Mouse (Mus musculus) brain, adult 2 months (tissue): Measurements from ENCODE around the gene Fubp1.
"Not testable (repeated sequence)": the region's sequence is repeated elsewhere in the genome, so short reads cannot be mapped to it uniquely, and the experiment has no call there.

Source experiments
- DNase-seq: peaks from one replicate; pipeline ENCODE4 v3.0.0; 2011; ENCODE audit warnings: low read depth, low spot score

The Fubp1 gene

DNA sequence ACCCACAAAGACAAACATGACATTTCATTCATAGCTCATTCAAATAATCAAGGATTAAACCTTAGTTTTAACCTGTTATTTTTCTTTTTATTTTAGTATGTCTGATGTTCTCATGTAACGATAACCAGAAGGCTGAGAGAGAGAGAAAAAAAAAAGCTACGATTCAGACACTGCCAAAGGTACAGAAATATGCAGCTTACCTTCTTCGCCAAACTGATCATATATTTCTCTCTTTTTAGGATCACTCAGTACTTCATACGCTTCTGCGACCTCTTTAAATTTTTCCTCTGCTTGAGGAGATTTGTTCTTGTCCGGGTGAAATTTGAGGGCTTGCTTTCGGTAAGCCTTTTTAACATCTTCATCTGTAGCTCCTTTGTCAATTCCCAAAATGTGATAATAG is 17.0 kb upstream of the Fubp1 start:
- no peak for DNase-seq

DNA sequence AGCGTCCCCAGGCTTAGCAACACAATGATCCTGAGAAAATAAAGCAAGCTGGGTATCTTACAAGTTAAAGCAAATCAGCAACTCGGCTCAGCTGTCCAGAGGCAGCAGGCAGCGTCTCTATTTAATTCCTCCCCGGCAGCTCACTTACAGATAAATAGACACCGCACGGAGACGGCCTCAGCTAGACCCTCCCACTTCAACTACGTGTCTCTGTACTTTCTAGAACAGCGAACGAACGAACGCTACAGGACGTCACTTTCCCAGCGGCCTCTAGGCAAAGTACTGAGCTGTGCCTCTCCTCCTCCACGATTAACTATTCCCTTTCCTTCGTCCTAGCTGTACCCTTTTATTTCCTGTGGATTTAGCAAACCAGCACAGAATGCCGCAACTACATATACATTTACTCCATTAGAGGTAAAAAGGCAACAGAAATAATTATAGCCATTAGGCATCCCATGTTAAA is 16.6 kb upstream of the Fubp1 start:
- peak; percentile 98 for DNase-seq

DNA sequence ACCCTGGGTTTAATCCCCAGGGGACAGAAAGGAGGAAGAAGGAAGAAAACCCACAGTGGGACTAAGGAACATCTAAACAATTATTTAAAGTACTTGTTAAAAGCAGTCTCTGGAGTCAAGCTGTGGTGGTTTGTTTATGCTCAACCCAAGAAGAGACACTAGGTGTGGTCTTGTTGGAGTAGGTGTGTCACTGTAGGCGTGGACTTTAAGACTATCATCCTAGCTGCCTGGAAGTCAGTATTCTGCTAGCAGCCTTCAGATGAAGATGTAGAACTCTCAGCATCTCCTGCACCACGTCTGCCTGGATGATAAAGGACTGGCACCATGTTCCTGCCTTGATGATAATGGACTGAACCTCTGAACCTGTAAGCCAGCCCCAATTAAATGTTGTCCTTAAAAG is 13.0 kb upstream of the Fubp1 start:
- DNase-seq: not testable (repeated sequence)

DNA sequence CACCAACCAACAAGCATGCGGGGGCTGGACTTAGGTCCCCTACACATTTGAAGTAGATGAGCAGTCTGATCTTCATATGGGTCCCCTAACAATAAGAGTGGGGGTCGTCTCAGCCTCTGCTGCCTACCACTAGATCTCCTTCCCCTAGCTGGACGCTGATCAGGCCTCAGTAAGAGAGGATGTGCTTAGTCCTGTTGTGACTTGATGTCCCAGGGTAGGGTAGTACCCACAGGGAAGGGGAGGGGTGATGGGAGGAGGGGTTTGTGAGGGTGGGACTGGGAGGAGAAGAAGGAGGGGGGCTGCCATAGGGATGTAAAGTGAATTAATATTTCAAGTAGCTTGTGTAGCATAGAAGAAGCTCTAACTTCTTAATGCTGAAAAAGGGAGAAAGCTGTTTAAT is 11.1 kb upstream of the Fubp1 start:
- no peak for DNase-seq

DNA sequence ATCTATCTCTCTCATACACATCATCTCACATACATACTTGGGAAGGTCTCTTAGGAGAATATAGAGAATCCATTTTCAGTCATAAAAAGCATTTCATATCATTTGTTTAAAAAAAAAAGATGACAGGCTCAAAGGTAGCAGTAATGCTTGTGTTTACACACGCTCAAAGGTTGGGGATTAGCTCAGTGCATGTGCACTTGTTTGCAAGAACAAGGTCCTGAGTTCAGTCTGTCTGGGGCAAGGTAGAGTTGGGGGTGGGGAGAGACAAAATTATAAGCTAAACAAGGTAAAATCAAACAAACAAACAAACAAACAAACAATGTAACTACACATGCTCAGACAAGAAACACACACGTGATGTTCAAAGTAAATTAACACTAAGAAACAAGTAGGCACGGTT is 9.0 kb upstream of the Fubp1 start:
- DNase-seq: no peak

DNA sequence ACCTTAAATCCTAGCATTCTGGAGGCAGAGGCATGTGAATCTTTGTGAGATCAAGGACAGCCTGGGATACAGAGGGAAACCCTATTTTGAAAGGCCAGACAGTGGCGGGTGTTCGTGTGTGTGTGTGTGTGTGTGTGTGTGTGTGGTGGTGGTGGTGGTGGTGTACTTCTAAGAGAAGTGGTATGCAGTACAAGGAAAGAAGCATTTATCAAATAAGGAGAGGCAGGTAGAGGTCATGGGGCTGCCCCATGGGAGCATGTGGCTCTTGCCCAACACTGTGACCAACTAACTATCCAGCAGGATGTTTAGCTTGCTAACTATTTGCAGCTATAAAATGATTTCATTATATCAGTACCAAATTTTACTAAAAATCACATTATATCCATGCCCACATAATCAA is 8.6 kb upstream of the Fubp1 start:
- no peak for DNase-seq

DNA sequence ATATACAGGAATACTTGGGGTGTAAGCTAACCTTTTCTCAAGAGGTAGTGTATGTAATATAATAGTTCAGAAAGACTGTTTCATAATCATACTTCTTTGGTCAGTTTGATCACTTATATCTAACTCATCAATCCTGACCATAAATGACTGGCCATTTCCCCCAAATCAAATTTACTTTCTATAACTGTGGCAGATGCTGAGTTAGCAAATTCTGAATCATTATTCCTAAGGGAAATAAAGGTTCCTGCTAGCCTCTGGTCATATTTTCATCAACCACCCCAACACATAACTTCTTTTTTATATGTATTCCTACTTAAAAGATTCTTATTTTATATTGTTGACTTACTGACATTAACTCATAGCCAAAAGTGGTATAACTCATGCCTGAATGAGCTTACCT is 7.3 kb upstream of the Fubp1 start:
- DNase-seq: no peak

DNA sequence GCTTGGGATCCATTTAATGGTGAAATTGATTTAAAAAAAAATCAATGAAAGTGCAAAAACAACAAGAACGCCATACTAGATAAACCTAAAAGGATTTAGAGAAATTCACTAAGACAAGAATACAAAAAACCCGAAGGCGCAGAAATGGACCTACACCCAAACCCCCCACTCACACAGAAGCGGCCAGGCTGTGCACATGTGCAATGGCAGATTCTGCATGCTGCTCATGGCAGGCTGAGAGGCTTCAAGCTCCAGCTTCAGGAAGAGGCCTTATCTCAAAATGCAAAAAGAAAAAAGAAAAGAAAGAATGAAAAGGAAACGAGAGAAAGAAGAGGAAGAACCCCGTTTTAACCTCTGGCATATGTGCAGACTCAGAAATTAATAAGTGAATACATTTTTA is 6.8 kb upstream of the Fubp1 start:
- no peak for DNase-seq

DNA sequence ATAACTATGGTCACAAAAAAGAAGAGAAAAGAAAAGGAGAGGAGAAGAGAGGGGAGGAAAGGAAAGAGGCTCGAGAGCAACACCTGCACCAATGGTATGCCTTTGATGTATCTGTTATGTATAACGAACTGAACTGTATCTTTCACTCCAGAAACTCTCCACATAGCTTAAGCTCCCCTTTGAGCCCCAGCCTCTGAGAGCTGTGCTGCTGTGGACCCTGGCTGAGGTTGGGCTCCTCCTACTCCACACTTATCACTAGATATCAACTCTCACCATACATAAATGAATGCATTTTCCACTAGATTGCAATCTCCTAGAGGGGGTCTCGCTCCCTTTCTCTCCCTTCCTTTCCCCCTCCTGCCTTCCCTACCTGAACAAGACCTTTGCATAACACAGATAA is 6.2 kb upstream of the Fubp1 start:
- no peak for DNase-seq

DNA sequence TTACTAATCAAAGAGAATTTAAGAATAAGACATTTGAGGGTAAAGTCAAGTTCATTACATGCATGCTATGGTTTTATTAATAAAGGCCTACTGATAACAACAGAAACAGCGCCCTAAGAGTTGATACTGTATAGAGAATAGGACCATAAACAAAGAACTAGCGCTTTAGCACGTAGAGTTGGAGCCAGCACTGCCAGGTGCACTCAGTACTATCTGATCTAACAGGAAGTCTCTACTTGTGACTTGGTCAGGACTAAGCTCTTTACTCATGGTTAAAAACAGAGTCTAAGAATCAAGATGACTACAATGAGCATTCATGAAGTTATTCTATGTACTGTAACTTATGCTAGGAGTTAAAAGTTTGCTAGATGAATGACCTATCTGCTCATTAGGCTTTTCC is 5.6 kb upstream of the Fubp1 start:
- no peak for DNase-seq

DNA sequence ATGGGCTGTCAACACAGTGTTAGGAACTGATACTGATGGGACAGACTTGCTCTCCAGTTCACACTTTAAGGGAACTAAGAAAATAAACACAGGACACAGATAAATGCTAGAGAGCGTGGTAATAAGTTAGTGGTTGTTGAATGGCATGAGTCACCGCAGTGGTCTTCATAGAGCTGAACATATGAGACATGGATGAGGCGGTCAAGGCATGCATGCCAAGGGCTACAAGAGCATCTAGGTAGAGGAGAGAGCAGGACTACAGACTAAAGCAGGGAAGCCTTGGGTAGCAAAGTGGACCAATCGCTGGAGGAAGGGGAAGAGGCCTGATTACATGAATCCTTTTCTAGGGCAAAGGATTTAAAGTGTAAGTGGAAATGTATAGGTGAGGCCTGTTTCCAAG is 3.1 kb upstream of the Fubp1 start:
- DNase-seq: no peak

DNA sequence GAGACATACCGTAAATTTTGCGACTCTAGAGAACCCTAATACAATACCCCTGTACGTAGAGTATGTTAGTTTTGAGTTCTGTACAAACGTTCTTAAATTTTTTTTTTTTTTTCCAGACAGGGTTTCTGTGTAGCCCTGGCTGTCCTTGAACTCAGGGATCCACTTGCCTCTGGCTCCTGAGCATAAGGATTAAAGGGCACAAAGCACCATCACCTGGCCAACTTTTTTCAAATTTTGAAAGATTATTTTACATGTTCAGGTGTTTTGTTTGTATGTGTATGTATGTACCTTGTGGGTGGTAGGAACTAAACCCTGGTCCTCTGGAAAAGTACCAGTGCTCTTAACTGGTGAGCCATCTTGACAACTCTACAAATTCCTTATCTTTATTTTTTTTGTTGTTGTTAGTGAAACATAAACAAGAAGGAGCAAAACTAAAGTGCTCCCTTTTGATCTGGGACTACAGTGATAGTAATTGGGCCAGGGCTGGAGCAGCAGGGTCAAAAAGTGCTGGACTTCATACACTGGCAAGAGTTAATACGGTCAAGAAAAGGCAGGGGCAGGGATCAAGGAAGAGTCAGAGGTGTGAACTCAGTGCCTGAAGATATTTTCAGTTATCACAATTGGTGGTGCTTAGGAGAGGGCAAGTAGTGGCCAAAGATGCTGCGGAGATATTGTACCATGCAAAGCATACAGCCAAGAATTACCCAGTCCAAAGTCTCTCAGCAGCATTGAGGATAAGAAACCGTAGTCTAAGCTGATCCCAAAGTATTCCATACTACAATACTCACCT is 1.9 kb upstream of the Fubp1 start:
- no peak for DNase-seq

DNA sequence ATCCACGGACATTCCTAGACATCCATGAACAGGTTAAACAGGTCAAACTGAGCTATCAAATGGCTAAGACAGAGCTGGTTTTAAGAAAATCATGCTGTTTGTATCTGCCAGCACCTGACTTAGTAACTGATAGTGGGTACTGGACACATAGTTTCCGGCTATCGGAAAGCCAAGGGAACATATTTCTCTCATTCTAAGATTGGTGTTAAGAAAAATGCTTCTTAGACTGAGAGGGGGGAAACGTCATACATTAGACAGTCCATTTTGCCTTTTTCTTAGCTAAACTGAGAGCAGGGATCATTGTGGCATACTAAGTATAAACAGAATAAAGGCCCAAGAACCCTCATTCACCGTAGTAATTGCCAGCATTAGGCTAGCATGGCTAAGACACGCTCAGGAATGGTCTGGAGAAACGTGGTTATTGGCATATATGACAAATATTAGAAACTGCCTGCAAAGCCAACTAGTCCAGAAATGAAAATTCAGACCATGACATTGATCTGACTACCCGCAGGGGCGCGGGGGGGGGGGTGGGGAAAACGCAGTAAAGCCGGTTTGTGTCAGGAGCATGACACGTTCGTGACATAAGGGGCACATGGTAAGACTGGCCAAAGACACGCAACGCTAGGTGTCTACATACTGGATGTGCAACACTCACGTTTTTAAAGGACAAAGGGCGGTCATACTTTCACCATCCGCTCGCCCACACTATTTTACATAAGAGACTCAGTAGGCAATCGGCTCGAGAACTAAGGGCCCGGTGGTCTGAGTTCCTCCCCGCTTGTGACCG is 850 bp upstream of the Fubp1 start:
- peak; percentile 76 for DNase-seq

DNA sequence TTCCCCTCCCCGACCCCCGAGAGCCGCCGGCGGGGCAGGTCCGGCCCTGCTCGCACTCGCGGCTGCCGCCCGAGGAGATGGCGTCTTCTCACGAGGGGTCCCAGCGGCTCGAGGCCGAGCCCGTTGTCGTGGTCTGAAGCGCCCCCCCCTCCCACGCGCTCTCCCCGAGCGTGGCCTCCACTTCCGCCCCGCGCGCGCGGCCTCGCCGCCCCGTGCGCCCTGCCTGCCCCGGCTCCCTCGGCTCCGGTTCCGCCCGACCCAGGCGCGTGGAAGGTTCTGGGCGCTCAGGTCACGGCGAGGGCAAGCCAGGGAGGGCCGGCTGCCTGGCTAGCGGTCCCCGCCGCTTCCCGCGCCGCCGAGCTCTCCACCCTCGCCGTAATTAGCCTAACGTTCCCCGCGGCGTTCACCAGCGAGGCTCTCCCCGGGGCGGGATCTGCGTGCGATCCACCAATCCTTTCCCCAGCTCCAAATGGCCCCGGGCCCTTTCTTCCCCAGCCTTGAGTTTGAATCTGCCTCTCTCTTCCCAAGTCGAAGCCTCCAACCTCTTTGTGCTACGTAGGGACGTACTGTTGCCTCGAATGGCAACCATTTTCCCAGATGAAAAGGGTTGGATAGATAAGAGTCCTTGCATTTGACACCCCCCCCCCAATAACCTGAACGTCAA is 638 bp downstream of the Fubp1 start:
- DNase-seq: peak; percentile 78

DNA sequence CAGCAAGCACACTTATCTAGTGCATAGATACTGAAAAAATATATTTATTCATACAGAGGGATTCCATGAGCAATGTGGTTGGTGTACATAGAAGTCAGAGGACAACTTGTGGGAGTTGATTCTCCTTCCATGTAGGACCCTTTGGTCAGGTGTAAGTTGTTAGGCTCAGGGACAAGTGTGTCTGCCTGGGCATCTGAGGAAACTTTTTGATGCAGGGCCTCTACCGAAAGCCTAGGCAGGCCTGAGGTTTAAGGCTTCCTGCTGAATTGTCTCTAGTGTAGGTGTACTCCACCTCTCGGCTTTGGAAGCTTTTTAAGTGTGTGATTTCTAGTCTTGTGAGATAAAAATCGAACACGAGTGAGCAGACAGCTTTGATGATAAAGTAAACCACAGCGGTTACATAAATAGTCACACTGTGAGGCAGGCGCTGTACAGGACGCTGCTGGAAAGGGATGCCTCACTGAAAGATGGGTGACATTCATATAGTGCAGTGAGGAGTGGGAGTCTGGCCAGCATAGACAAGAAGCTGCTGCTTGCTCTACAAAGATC is 1.6 kb downstream of the Fubp1 start:
- peak; percentile 23 for DNase-seq

DNA sequence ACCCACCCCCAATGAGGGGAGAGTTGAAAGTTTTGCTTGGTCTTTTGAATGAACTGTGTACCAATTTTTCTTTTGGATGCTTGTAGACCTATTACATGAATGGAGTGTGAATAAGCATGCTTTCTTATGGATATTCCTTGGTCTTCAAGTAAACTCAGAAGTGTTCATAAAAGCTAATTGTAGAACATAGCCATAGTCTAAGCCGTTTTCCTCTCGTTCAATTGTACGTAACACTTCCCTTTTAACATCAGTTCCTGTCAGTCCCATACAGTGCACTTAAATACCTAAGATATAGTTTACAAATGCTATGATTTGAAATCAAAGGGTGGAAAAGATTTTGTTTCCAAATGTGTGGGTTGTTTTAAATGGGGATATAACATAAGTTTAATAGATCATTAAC is 3.2 kb downstream of the Fubp1 start:
- no peak for DNase-seq

DNA sequence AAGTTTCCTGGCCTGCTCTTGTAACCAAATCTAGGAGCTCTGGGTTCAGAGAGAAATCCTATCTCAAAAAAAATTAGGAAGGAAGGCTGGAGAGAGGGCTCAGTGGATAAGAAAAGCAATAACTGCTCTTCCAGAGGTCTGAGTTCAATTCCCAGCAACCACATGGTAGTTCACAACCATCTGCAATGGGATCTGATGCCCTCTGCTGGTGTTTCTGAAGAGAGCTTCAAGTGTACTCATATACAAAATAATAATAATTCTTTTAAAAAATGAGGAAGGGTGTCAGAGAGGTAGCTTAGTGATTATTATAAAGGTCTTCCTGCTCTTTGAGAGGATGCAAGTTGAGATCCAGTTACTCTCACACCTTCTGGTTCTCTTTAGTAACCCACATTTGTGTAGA is 14.7 kb downstream of the Fubp1 start:
- DNase-seq: no peak

DNA sequence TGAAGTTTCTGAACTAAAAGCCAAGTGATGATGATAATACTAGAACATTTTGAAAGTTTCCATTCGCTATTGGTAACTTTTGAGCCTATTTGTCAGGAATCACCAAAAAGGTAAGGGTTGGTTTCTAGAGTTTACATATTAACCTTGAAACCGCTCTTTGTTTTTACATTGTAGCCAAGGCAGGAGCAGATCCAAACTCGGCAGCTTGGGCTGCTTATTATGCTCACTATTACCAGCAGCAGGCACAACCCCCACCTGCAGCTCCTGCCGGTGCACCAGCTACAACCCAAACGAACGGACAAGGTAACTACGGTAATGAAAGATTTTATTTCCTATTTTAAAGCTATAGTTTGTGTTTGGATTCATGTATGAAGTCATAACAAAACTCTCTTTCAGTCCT is 15.7 kb downstream of the Fubp1 start:
- DNase-seq: no peak

DNA sequence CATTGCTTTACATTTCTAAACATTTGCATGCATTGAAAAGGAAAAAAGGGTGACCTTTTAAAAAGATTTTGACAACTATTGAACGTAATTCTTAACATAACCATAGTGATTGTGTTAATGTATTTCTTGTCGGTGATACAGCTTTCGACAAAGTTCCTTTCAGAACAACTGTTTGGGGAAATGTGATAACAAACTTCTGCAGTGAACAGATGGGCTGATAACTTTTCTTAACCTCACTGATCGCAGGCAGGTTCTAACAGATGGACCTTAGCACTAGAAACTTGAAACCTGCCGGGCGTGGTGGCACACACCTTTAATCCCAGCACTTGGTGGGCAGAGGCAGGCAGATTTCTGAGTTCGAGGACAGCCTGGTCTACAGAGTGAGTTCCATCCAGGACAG is 18.6 kb downstream of the Fubp1 start:
- no peak for DNase-seq

DNA sequence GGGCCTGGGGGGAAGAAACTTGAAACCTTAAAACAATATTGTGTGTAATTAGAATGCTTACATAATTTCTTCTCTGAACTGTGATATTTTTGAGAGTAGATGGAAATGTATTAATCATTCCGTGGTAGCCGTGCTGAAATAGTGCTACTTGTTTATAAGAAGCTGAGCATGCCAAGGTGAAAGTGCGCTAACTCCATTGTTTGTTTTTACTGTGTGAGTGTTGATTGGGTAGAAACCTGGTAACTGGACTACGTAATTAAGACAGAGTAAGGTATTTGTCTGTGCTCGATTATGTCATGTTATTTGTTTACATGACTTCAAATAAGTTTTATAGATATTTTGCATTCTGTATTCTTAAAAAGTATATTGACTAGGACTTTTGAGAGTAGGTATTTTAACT is 19.0 kb downstream of the Fubp1 start:
- DNase-seq: no peak

DNA sequence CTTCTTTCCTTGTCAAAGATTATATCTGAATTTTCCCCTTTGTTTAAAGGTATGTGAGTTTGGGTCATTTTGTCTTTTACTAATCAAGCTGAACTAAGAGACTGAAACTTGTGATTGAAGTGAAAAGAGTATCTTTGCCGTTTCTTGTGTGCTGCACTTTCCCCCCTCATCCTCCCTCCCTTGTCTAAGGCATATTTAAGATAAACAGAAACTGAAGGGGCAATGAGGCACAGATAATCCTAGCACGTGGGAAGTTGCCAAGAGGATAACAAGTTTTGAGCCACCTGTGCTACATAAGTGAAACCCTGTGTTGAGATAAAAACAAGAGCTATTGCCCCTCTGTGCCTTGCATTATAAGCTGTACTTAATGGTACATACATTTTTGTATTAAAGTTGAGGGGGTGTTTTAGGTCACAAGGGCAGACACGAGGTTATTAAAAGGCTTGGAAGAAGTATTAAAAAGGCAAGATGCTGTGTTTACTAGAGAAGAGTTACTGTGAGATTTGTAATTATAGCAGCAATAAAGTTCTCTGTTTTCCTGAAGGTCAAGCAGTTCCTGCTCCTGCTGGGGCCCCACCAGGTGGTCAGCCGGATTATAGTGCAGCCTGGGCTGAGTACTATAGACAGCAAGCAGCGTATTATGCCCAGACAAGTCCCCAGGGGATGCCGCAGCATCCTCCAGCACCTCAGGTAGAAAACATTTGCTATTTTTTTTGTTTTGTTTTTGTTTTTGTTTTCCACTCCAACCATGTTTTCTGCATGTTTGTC is 21.3 kb downstream of the Fubp1 start:
- no peak for DNase-seq

DNA sequence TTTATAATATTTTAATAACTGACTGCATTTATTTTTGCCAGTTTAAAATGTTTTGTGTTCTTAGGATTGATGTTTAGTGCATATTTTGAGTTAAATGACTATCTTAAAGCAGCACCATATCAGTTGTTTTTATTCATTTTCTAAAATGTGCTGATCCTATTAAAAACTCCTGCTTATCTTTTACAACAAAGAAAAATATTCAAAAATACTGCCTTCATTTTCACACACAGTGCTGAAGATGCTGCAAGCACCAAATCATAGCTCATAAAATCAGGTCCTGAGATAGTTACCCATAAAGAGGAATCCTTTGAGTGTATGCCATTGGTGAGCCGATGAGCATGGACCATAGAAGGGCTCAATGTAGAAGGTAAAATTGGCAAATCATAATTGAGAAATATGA is 25.0 kb downstream of the Fubp1 start:
- no peak for DNase-seq
